Mouse (Mus musculus): ENCODE data around the gene Pcbp2. TPM values are rescaled to one million over a fixed set of nuclear protein-coding genes. Genes with fewer than 3 reads are reported as not detected.

Gene Pcbp2
- total RNA-seq, 1 experiment = 377 TPM

DNA sequence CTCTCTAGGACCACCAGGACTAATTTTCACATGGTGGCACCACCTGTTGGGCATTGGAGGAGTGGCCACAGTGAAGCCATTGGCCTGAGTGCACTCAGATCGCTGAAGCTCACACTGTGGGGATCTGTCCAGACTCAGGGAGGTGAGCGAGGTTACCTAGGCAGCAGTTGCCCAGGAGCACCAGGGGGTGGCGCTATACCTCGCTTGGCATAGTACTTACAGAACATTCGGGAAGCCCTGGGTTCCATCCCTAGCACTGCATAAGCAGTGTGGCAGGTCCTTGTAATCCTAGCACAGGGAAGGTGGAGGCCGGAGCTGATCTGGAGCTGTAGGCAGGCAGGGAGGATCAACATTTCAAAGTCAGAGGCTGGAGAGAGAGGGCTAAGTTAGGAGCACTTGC is 14.3 kb upstream of the Pcbp2 start:
- in situ Hi-C loops (cut with MboI; ENCODE audit: low sequenced_read_pairs in 2 of 2, unreplicated experiment in 2 of 2) = no loop called here
- TF ChIP-seq HCFC1 (IDR thresholded peaks at IDR 0.05; ENCODE audit: borderline replicate concordance, insufficient read depth, low read length) (no peak), MAFK (IDR thresholded peaks at IDR 0.05; ENCODE audit: insufficient read depth, low read depth, low read length) (no peak), ZNF384 (IDR thresholded peaks at IDR 0.05; ENCODE audit: low read depth, low read length) (no peak), CHD2 (IDR thresholded peaks at IDR 0.05; ENCODE audit: low read depth, low read length) (no peak), ZC3H11A (IDR thresholded peaks at IDR 0.05; ENCODE audit: borderline replicate concordance, low read depth, low read length) (no peak)
- Histone ChIP-seq H3K27ac (ENCODE audit: insufficient read depth, low read depth, low read length, poor library complexity, severe bottlenecking) (no peak overlapping the region), H3K36me3 (ENCODE audit: control insufficient read depth, insufficient read depth, low read length, poor library complexity, severe bottlenecking) (no peaks in the 10 kb centered on the region), H3K4me1 (ENCODE audit: control insufficient read depth in 2 of 2, insufficient read depth in 2 of 2, low read length in 2 of 2, poor library complexity in 1 of 2) (peaks cover 0 to 15% of the 10 kb centered on the region in 2 experiments; a peak in 2 of 4 replicates), H3K9me3 (ENCODE audit: control insufficient read depth, insufficient read depth, low read depth, low read length) (no peaks in the 10 kb centered on the region), H3K9ac (ENCODE audit: insufficient read depth, low read depth, low read length, poor library complexity, severe bottlenecking) (no peak overlapping the region), H3K4me3 (ENCODE audit: insufficient read depth in 1 of 2, low read depth in 1 of 2, low read length in 2 of 2, poor library complexity in 1 of 2, severe bottlenecking in 1 of 2) (no peak overlapping the region)
- DNase-seq (ENCODE audit: low read depth, low spot score) = no peak

DNA sequence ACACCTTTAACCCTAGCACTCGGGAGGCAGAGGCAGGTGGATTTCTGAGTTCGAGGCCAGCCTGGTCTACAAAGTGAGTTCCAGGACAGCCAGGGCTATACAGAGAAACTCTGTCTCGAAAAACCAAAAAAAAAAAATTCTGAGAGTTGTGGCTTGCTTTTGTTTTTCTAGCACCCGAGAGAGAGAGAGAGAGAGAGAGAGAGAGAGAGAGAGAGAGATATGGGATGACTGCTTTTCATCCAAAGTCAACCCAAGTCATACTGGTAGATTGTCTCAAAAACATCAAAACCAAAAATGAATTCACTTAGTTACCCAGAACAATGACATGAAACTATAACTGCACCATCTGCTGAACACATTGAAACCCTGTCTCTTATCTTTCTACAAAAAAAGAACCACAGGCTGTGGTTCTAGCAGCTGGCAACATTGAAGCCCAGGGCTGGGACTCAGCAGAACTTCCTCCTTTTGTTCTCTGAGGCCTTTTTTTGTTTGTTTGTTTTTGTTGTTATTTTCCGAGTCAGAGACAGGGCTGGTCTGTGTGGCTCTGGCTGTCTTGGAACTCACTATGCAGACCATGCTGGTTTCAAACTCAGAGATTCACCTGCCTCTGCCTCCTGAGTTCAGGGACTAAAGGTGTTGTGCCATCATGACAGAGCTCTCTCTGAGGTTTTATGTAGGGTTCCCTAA is 12.1 kb upstream of the Pcbp2 start:
- in situ Hi-C loops (cut with MboI; ENCODE audit: low sequenced_read_pairs in 2 of 2, unreplicated experiment in 2 of 2) = no loop called here
- H3K4me3 ChIP-seq (ENCODE audit: insufficient read depth in 1 of 2, low read depth in 1 of 2, low read length in 2 of 2, poor library complexity in 1 of 2, severe bottlenecking in 1 of 2) = peak overlapping the region in 1 of 2 experiments; percentile 84; a peak in 2 of 4 replicates
- peaks cover 5% of the 10 kb centered on the region for H3K36me3 ChIP-seq (ENCODE audit: control insufficient read depth, insufficient read depth, low read length, poor library complexity, severe bottlenecking)
- H3K4me1 ChIP-seq (ENCODE audit: control insufficient read depth in 2 of 2, insufficient read depth in 2 of 2, low read length in 2 of 2, poor library complexity in 1 of 2) = peaks cover 0 to 18% of the 10 kb centered on the region in 2 experiments; a peak in 2 of 4 replicates
- no peaks in the 10 kb centered on the region for H3K9me3 ChIP-seq (ENCODE audit: control insufficient read depth, insufficient read depth, low read depth, low read length)
- H3K27ac ChIP-seq (ENCODE audit: insufficient read depth, low read depth, low read length, poor library complexity, severe bottlenecking) = no peak overlapping the region; the same call in 1 of the 2 replicates
- DNase-seq (ENCODE audit: low read depth, low spot score) = no peak
- no peak for TF ChIP-seq ZNF384 (IDR thresholded peaks at IDR 0.05; ENCODE audit: low read depth, low read length)
- TF ChIP-seq MAFK (IDR thresholded peaks at IDR 0.05; ENCODE audit: insufficient read depth, low read depth, low read length) = no peak
- no peak for TF ChIP-seq CHD2 (IDR thresholded peaks at IDR 0.05; ENCODE audit: low read depth, low read length)
- no peak for TF ChIP-seq HCFC1 (IDR thresholded peaks at IDR 0.05; ENCODE audit: borderline replicate concordance, insufficient read depth, low read length)
- no peak for TF ChIP-seq ZC3H11A (IDR thresholded peaks at IDR 0.05; ENCODE audit: borderline replicate concordance, low read depth, low read length)
- peak overlapping the region; percentile 5; the same call in 1 of the 2 replicates for H3K9ac ChIP-seq (ENCODE audit: insufficient read depth, low read depth, low read length, poor library complexity, severe bottlenecking)

DNA sequence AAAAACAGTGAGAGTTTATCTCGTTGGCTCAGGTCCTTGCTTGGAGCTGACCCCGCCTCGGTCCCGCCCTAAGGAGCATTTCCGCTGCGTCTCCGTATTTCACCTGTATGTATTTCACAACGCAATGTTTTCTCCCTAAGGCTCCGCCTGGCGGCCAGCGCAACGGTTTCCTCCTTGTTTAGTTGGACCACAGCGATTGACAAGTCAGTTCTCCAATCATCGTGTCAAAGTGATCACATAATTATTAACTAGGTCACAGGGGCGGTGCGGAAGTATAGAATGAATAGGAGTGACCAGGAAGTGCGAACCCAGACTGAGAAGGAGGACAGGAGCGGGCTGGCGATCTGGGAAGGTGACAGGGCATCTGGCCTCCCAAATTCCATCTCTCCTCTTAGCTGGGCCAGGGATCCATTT is 11.4 kb upstream of the Pcbp2 start, which contains the start of gene Prr13:
Gene Prr13, plus strand, starts transcription at position 125 of the 414 bp plus-strand sequence.
- Histone ChIP-seq H3K4me1 (ENCODE audit: control insufficient read depth in 2 of 2, insufficient read depth in 2 of 2, low read length in 2 of 2, poor library complexity in 1 of 2) (peaks cover 0 to 18% of the 10 kb centered on the region in 2 experiments; a peak in 2 of 4 replicates), H3K9me3 (ENCODE audit: control insufficient read depth, insufficient read depth, low read depth, low read length) (no peaks in the 10 kb centered on the region), H3K27ac (ENCODE audit: insufficient read depth, low read depth, low read length, poor library complexity, severe bottlenecking) (peak within 1 kb of the TSS; percentile 61; the same call in 1 of the 2 replicates), H3K4me3 (ENCODE audit: insufficient read depth in 1 of 2, low read depth in 1 of 2, low read length in 2 of 2, poor library complexity in 1 of 2, severe bottlenecking in 1 of 2) (peak within 1 kb of the TSS; percentile 73 to 84), H3K9ac (ENCODE audit: insufficient read depth, low read depth, low read length, poor library complexity, severe bottlenecking) (peak within 1 kb of the TSS; percentile 67), H3K36me3 (ENCODE audit: control insufficient read depth, insufficient read depth, low read length, poor library complexity, severe bottlenecking) (peaks cover 5% of the 10 kb centered on the region)
- peak; percentile 89 for DNase-seq (ENCODE audit: low read depth, low spot score)
- in situ Hi-C loops (cut with MboI; ENCODE audit: low sequenced_read_pairs in 2 of 2, unreplicated experiment in 2 of 2) = no loop called here
- TF ChIP-seq ZC3H11A (IDR thresholded peaks at IDR 0.05; ENCODE audit: borderline replicate concordance, low read depth, low read length) (no peak), CHD2 (IDR thresholded peaks at IDR 0.05; ENCODE audit: low read depth, low read length) (0 out of 2 replicates have a peak, but pooled peaks have one; percentile 48)

DNA sequence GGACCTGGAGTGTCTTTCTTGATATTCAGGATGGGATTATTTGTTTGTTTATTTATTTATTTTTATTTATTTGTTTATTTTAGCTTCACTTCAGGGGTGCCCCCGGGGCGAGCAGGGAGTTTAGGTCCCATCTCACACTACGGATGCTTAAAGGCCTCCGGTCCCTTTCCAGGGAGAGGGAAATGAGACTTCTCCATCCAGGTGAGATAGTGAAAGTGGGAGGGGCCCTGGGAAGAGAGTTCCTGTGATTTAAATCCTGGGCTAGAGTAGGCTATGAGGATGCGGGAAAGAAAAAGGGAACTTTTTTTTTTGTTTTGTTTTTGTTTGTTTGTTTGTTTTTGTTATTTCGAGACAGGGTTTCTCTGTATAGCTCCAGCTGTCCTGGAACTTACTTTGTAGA is 11.0 kb upstream of the Pcbp2 start:
- TF ChIP-seq HCFC1 (IDR thresholded peaks at IDR 0.05; ENCODE audit: borderline replicate concordance, insufficient read depth, low read length) = no peak
- TF ChIP-seq MAFK (IDR thresholded peaks at IDR 0.05; ENCODE audit: insufficient read depth, low read depth, low read length) = no peak
- TF ChIP-seq CHD2 (IDR thresholded peaks at IDR 0.05; ENCODE audit: low read depth, low read length) = no peak
- no peak for TF ChIP-seq ZC3H11A (IDR thresholded peaks at IDR 0.05; ENCODE audit: borderline replicate concordance, low read depth, low read length)
- no peak for TF ChIP-seq ZNF384 (IDR thresholded peaks at IDR 0.05; ENCODE audit: low read depth, low read length)
- H3K27ac ChIP-seq (ENCODE audit: insufficient read depth, low read depth, low read length, poor library complexity, severe bottlenecking) = peak overlapping the region; percentile 61; the same call in 1 of the 2 replicates
- H3K4me1 ChIP-seq (ENCODE audit: control insufficient read depth in 2 of 2, insufficient read depth in 2 of 2, low read length in 2 of 2, poor library complexity in 1 of 2) = peaks cover 0 to 18% of the 10 kb centered on the region in 2 experiments; a peak in 2 of 4 replicates
- H3K9ac ChIP-seq (ENCODE audit: insufficient read depth, low read depth, low read length, poor library complexity, severe bottlenecking) = peak overlapping the region; percentile 67; the same call in 1 of the 2 replicates
- no peaks in the 10 kb centered on the region for H3K9me3 ChIP-seq (ENCODE audit: control insufficient read depth, insufficient read depth, low read depth, low read length)
- peaks cover 5% of the 10 kb centered on the region for H3K36me3 ChIP-seq (ENCODE audit: control insufficient read depth, insufficient read depth, low read length, poor library complexity, severe bottlenecking)
- DNase-seq (ENCODE audit: low read depth, low spot score) = no peak
- H3K4me3 ChIP-seq (ENCODE audit: insufficient read depth in 1 of 2, low read depth in 1 of 2, low read length in 2 of 2, poor library complexity in 1 of 2, severe bottlenecking in 1 of 2) = peak overlapping the region; percentile 73 to 84
- in situ Hi-C loops (cut with MboI; ENCODE audit: low sequenced_read_pairs in 2 of 2, unreplicated experiment in 2 of 2) = no loop called here
